Mouse (Mus musculus) layer of hippocampus, adult 9-10 months (tissue): ENCODE measurements at regions not wholly inside any gene's neighbourhood (a gene's known extent, or its start where the extent isn't known, plus 50 kb on each side); places are given as distances from the start of the nearest gene placed in this dataset.

Source experiments
- DNase-seq: peaks from one replicate; pipeline ENCODE4 v3.0.0; 2022; ENCODE audit warnings: low spot score

DNA sequence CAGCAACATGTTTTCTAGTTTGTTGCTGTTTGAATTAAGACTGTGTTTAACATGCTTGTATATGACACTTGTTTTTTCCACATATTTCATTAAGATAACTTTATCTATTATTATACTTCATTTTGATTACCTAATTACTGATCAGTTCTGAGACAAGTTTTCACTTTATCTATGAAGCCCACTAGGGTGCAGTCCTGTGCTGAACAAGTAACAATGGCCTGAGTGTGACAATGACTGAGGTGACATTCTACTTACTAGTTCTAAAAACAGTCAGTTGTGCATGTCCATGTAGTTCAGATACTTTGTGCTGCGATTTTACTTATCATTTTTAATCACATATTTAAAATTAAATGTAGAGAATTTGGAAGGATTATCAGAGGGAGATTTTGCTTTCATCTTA is 1795.2 kb upstream of the Gm37988 start:
- DNase-seq: peak; percentile 1

GRCm38 (mm10) chr1:3062759-3063158 is 1744.9 kb upstream of the Gm37988 start:
- no peak for DNase-seq

DNA sequence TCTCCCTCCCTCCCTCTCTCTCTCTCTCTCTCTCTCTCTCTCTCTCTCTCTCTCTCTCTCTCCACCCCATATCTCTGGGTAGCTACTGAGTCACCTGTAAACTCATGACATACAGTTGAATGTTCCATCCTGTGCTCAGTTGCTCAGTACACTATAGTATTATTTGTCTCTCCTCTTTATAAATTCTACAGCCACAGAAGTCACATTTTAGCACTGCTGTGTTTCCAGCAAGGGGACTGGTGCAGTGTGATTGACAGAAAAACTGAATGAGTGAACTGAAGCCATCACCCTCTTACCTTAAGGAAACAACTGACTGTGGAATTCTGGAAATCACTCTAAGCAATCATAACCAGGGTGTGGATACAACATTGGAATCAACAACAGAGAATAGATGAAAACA is 1713.3 kb upstream of the Gm37988 start:
- DNase-seq: no peak

GRCm38 (mm10) chr1:3094910-3095309 is 1712.8 kb upstream of the Gm37988 start:
- no peak for DNase-seq

- DNase-seq: no peak
These were observed 1694.1 kb upstream of the Gm37988 start for GRCm38 (mm10) chr1:3113564-3113963.

DNA sequence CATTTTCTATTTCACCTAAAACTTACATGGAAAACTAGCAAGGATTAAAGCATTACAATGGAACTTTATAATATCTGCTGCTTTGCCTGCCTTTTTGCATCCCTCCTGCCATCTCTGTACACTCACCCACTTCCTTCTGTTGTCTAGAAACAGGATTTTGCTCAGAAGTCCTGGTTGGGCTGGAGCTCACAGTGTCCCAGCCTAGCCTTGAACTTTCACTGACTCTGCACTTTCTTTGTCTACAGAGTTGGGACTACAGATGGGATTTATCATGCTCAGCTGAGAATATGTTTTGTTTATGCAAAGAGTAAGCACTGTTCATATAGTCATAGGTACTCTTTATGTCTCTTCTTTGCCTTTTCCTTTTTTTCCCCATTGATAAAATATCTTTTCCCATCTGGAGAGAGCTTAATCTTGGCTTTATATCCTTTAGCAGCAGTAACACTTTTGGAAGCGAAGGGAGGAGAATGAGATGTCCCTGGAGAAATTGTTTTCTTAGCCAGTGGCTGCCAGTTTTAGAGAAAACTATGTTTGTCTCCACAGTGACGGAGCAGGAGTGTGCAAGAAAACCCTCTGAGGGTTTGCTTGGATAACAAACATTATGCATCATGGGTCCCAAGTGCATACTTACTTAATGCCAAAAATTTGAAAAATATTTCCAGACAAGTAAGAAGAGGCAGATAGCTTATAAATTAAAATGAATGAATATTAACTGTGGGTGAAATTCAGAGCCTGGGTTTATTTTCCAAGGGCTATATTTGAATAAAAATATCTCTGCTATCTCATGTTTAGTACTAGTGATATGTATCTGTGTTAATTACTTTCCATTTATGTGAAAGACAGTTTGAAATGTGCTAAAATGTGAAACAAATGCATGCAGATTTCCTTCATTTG is 1687.9 kb upstream of the Gm37988 start:
- no peak for DNase-seq

- DNase-seq: no peak
These were observed 1687.4 kb upstream of the Gm37988 start for GRCm38 (mm10) chr1:3120392-3120690.

DNA sequence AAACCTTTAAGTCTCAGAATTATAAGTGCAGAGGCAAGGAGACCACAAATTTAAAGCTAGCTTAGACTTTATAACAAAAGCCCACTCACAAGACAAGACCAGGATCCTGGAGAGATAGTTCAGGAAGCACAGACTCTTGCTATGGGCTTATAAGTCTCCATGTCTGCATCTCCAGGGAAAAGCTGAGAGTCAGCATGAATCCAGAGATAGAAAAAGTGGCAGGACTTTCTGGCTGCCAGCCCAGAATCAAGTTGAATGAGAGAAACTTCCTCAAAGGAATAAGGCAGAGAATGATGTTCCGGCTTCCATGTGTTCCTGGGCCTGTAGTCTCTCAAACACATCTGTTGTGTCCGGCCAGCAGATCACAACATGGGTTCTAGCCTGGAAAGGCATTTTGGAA is 1686.4 kb upstream of the Gm37988 start:
- no peak for DNase-seq

DNA sequence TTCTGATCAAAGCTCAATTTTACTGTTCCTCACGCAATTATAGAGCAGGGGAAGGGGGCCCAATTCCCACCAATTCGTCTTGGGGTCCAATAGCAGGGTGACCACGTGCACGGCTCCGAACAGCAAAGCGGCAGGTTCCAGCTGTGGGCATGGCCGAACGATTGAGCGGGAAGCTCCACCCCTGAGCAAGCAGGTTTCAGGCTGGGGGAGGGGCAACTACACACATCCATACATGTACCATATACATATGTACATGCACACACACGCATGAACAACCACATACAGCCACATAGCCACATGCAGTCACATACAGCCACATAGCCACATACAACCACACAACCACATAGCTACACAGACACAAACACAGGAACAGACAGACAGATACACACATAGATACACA is 1685.9 kb upstream of the Gm37988 start:
- DNase-seq: no peak
